Mouse (Mus musculus): Measurements from ENCODE around the gene Cacng8. TPM values are rescaled to one million over a fixed set of nuclear protein-coding genes. Genes with fewer than 3 reads are reported as not detected.
"Not testable (repeated sequence)": the region's sequence is repeated elsewhere in the genome, so short reads cannot be mapped to it uniquely, and the experiment has no call there.

The Cacng8 gene
- polyA plus RNA-seq, 1 experiment = not detected

DNA sequence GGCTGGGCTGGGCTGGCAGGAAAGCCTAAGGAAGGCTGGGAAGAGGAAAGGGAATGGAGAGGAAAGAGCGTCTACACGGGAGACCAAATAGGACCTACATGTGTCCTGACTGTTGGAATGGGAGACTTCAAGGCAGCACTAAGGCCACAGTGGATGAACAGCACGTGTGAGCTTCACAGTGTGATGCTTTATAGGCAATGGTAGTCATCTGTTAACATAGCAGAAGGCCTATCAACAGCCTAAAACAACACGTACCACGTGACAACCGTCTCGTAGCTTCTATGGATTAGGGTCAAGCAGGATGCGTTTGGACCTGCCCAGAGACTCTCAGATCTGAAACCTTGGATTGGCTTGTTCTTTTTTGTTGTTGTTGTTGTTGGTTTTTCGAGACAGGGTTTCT is 8.4 kb upstream of the Cacng8 start:
- Histone ChIP-seq H3K9me3 (no peaks in the 10 kb centered on the region), H3K4me1 (no peaks in the 10 kb centered on the region), H3K36me3 (replicated peaks; ENCODE audit: low read length) (no peaks in the 10 kb centered on the region), H3K4me3 (replicated peaks) (no peak overlapping the region), H3K27me3 (replicated peaks) (no peaks in the 10 kb centered on the region)
- no peak for TF ChIP-seq FLI1 (IDR thresholded peaks at IDR 0.05; ENCODE audit: low read length)
- TF ChIP-seq GATA1 (IDR thresholded peaks at IDR 0.05; ENCODE audit: borderline replicate concordance, low read length) = no peak

DNA sequence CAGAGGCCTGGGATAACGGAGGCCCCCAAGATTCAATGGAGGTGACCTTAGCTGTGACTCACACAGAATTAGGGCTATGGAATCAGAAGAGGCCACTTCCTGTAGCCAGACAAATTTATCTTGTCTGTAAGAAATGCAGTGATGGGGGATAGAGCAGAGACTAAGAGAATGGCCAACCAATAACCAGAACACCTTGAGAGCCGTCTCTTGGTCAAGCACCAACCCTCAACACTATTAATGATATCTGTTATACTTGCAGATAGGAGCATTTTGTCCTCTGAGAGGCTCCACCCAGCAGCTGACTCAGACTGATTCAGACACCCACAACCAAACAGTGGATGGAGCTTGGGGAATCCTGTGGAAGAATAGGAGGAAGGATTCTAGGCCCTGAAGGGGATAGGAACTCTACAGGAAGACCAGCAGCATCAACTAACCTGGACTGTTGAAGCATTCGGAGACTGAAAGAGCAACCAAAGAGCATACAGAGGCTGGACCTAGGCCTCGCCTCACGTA is 5.6 kb upstream of the Cacng8 start:
- Histone ChIP-seq H3K27me3 (replicated peaks) (peaks cover 5% of the 10 kb centered on the region), H3K36me3 (replicated peaks; ENCODE audit: low read length) (no peaks in the 10 kb centered on the region), H3K4me3 (replicated peaks) (no peak overlapping the region), H3K9me3 (no peaks in the 10 kb centered on the region), H3K4me1 (peaks cover 7% of the 10 kb centered on the region; the same call in 1 of the 2 replicates)
- TF ChIP-seq GATA1 (IDR thresholded peaks at IDR 0.05; ENCODE audit: borderline replicate concordance, low read length) = no peak
- no peak for TF ChIP-seq FLI1 (IDR thresholded peaks at IDR 0.05; ENCODE audit: low read length)

DNA sequence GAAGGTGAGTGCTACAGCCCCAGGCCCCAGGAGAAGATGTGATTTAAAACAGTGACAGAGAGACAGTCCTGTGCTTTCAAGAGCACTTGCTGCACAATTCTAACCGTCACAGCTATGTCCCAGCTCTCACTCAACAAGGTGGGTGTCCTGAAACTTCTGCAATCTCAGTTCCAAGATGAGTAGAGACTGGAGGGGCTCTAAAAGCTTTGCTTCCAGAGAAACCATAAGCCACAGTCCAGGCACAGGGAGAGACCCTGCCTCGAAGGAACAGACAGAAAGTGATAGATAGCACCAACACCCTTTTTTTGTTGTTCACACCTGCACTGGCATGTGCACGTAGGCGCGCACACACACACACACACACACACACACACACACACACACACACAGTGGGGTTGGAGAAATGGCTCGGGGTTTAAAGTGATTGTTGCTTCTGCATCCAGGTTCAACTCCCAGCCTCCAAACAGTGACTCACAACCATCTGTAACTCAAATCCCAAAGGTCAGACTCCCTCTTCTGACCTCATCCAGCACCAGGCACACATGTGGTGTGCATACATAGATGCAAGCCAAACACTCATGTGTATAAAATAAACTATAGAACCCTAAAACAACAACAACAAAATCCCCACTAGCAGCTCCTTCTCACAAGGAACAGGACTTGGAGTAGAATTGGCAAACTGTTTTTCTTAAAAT is 4.3 kb upstream of the Cacng8 start:
- H3K27me3 ChIP-seq (replicated peaks) = peaks cover 9% of the 10 kb centered on the region
- no peaks in the 10 kb centered on the region for H3K9me3 ChIP-seq
- H3K4me3 ChIP-seq (replicated peaks) = no peak overlapping the region
- no peaks in the 10 kb centered on the region for H3K36me3 ChIP-seq (replicated peaks; ENCODE audit: low read length)
- no peak for TF ChIP-seq GATA1 (IDR thresholded peaks at IDR 0.05; ENCODE audit: borderline replicate concordance, low read length)
- no peak for TF ChIP-seq FLI1 (IDR thresholded peaks at IDR 0.05; ENCODE audit: low read length)
- peaks cover 19% of the 10 kb centered on the region for H3K4me1 ChIP-seq

DNA sequence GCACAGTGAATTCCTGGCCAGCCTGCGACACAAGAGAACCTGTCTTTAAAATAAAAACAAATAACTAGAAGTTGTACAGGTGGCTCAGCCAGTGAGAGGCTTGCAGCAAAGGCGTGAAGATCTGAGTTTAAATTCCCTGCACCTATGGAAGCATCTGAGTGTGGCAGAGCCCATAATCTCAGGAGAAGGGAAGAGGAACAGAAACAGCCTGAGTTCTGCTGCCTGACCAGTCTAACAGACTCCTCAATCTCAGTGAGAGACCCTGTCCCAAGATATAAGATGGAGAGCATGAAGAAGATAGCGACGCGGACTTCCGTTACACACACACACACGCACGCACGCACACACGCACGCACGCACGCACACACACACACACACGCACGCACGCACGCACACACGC is 2.7 kb upstream of the Cacng8 start:
- TF ChIP-seq FLI1 (IDR thresholded peaks at IDR 0.05; ENCODE audit: low read length) = no peak
- no peak for TF ChIP-seq GATA1 (IDR thresholded peaks at IDR 0.05; ENCODE audit: borderline replicate concordance, low read length)
- H3K4me1 ChIP-seq = peaks cover 19% of the 10 kb centered on the region
- peaks cover 19% of the 10 kb centered on the region for H3K27me3 ChIP-seq (replicated peaks)
- no peaks in the 10 kb centered on the region for H3K9me3 ChIP-seq
- H3K4me3 ChIP-seq (replicated peaks) = no peak overlapping the region
- no peaks in the 10 kb centered on the region for H3K36me3 ChIP-seq (replicated peaks; ENCODE audit: low read length)

DNA sequence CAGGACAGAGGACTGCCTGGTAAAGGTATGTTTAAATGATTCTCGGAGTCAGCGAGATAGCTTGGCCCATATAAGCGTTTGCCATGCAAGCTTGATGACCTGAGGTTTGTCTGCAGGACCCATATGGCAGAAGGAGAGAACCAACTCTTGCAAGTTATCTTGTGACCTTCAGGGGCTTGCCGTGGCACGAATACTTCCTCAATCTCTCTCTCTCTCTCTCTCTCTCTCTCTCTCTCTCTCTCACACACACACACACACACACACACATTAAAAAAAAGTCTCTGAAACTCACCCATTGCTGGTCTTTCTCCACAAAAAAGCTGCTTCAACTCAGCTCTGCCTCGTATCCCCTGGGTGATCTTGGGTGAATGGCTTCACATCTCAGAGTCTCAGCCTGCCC is 1.6 kb upstream of the Cacng8 start:
- Histone ChIP-seq H3K36me3 (replicated peaks; ENCODE audit: low read length) (no peaks in the 10 kb centered on the region), H3K9me3 (no peaks in the 10 kb centered on the region), H3K27me3 (replicated peaks) (peaks cover 23% of the 10 kb centered on the region), H3K4me1 (peaks cover 19% of the 10 kb centered on the region), H3K4me3 (replicated peaks) (no peak overlapping the region)
- TF ChIP-seq FLI1 (IDR thresholded peaks at IDR 0.05; ENCODE audit: low read length) = no peak
- TF ChIP-seq GATA1 (IDR thresholded peaks at IDR 0.05; ENCODE audit: borderline replicate concordance, low read length) = no peak

GRCm38 (mm10) chr7:3389444-3390412 is 755 bp upstream of the Cacng8 start:
- Histone ChIP-seq H3K9me3 (no peaks in the 10 kb centered on the region), H3K4me3 (replicated peaks) (no peak overlapping the region), H3K27me3 (replicated peaks) (peaks cover 23% of the 10 kb centered on the region), H3K4me1 (peaks cover 19% of the 10 kb centered on the region), H3K36me3 (replicated peaks; ENCODE audit: low read length) (no peaks in the 10 kb centered on the region)
- TF ChIP-seq FLI1 (IDR thresholded peaks at IDR 0.05; ENCODE audit: low read length) (no peak), GATA1 (IDR thresholded peaks at IDR 0.05; ENCODE audit: borderline replicate concordance, low read length) (no peak)

- peaks cover 19% of the 10 kb centered on the region for H3K4me1 ChIP-seq
- TF ChIP-seq GATA1 (IDR thresholded peaks at IDR 0.05; ENCODE audit: borderline replicate concordance, low read length) (no peak), FLI1 (IDR thresholded peaks at IDR 0.05; ENCODE audit: low read length) (no peak)
- peaks cover 26% of the 10 kb centered on the region for H3K27me3 ChIP-seq (replicated peaks)
- no peaks in the 10 kb centered on the region for H3K36me3 ChIP-seq (replicated peaks; ENCODE audit: low read length)
- H3K9me3 ChIP-seq = no peaks in the 10 kb centered on the region
- H3K4me3 ChIP-seq (replicated peaks) = no peak overlapping the region
Observed at GRCm38 (mm10) chr7:3391081-3391451, 583 bp downstream of the Cacng8 start.

- Histone ChIP-seq H3K4me3 (replicated peaks) (no peak overlapping the region), H3K36me3 (replicated peaks; ENCODE audit: low read length) (no peaks in the 10 kb centered on the region), H3K27me3 (replicated peaks) (peaks cover 26% of the 10 kb centered on the region), H3K4me1 (peaks cover 19% of the 10 kb centered on the region), H3K9me3 (no peaks in the 10 kb centered on the region)
- TF ChIP-seq GATA1 (IDR thresholded peaks at IDR 0.05; ENCODE audit: borderline replicate concordance, low read length) = no peak
- TF ChIP-seq FLI1 (IDR thresholded peaks at IDR 0.05; ENCODE audit: low read length) = no peak
Observed at GRCm38 (mm10) chr7:3391809-3392208, 1.3 kb downstream of the Cacng8 start.

- H3K36me3 ChIP-seq (replicated peaks; ENCODE audit: low read length) = no peaks in the 10 kb centered on the region
- H3K4me1 ChIP-seq = no peaks in the 10 kb centered on the region
- no peak overlapping the region for H3K4me3 ChIP-seq (replicated peaks)
- peaks cover 18% of the 10 kb centered on the region for H3K27me3 ChIP-seq (replicated peaks)
- TF ChIP-seq GATA1 (IDR thresholded peaks at IDR 0.05; ENCODE audit: borderline replicate concordance, low read length) = no peak
- TF ChIP-seq FLI1 (IDR thresholded peaks at IDR 0.05; ENCODE audit: low read length) = no peak
- H3K9me3 ChIP-seq = no peaks in the 10 kb centered on the region
Observed at GRCm38 (mm10) chr7:3397355-3397754, 6.9 kb downstream of the Cacng8 start.

- H3K4me3 ChIP-seq (replicated peaks) = peak overlapping the region; percentile 7
- H3K9me3 ChIP-seq = no peaks in the 10 kb centered on the region
- TF ChIP-seq FLI1 (IDR thresholded peaks at IDR 0.05; ENCODE audit: low read length) (no peak), GATA1 (IDR thresholded peaks at IDR 0.05; ENCODE audit: borderline replicate concordance, low read length) (no peak)
- H3K27me3 ChIP-seq (replicated peaks) = peaks cover 15% of the 10 kb centered on the region
- no peaks in the 10 kb centered on the region for H3K36me3 ChIP-seq (replicated peaks; ENCODE audit: low read length)
- H3K4me1 ChIP-seq = no peaks in the 10 kb centered on the region
Observed at GRCm38 (mm10) chr7:3397797-3398196, 7.3 kb downstream of the Cacng8 start.

DNA sequence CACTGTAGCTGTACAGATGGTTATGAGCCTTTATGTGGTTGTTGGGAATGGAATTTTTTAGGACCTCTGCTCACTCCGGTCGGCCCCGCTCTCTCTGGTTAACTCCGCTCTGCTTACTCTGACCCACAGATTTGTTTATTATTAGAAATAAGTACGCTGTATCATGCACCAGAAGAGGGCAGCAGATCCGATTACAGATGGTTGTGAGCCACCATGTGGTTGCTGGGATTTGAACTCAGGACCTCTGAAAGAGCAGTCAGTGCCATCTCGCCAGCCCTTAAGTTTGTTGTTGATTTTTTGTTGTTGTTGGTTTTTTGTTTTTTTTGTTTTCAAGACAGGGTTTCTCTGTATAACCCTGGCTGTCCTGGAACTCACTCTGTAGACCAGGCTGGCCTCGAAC is 7.9 kb downstream of the Cacng8 start:
- peaks cover 17% of the 10 kb centered on the region for H3K27me3 ChIP-seq (replicated peaks)
- H3K4me1 ChIP-seq; H3K4me3 ChIP-seq (replicated peaks); H3K36me3 ChIP-seq (replicated peaks; ENCODE audit: low read length); H3K9me3 ChIP-seq: not testable (repeated sequence)

Data from megakaryocyte, embryonic 14.5 days (primary cell).